Comparison of ENCODE assay signal across 9 mouse cellular contexts in the genomic region with DNA sequence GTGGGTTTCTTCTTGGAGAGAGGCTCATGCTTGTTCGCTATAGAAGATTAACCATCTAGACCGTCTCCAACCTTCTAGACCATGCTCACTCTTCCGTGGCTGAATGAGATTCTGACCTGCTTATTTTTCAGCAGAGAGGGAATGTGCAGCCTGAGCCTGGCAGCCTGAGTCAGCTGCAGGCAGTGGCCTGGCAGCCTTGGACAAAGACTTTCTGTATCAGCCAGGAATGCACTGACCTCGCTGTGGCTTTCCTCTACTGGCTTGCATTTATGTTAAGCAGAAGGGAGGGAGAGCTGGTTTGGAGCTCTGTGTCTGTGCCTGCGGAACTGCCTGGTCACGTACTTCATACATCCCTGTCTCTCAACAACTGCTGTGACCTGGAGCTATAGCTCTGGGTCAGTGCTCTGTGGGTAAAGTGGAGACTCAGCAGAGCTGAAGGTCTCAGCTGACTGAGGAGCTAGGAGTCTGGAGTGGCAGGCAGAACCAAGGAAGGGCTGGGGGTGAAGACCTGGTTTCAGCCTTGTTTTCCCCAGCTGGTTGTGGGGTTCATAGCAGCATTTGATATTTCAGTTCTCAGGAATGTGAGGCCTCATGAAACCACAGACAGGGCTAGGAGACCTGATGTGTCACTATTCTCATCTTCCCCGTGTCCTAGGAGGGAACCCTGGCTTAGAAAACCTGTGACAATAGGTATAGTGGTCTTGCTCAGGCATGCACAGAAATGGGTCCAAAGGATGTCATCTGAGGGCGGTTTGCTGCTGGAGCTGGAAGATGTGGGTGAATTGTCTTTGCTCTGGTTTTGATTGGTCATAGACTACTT.
DNase-seq lines count a peak whose midpoint lies in the region; ATAC-seq and TF ChIP-seq lines count a peak whose summit lies in the region.
"Had no signal": no experiment of that assay in that cellular context is flagged by ENCODE, and none has a peak within 500 bp of the region (broad histone marks: within the 10 kb centered on the region; RNA-seq: fewer than 3 reads in every experiment).

No protein-coding gene starts in this region.

- in situ Hi-C loops in Patski (cut with MboI; ENCODE audit: low pct_unique_long_range_greater_than_20kb): no loop called here

- H3K4me3 ChIP-seq in forebrain, embryonic 12.5 days (replicated peaks): no peak overlapping the region
- H3K4me3 ChIP-seq in forebrain, embryonic 15.5 days: no peak overlapping the region
- no peak overlapping the region for H3K4me3 ChIP-seq in embryonic facial prominence, embryonic 12.5 days
- no peak overlapping the region for H3K4me3 ChIP-seq in midbrain, embryonic 13.5 days (replicated peaks)
- H3K4me3 ChIP-seq: liver, embryonic 15.5 days had no signal

- H3K9ac ChIP-seq in forebrain, embryonic 12.5 days: no peak overlapping the region
- H3K9ac ChIP-seq in forebrain, embryonic 15.5 days (replicated peaks): no peak overlapping the region
- no peak overlapping the region for H3K9ac ChIP-seq in embryonic facial prominence, embryonic 12.5 days
- H3K9ac ChIP-seq in midbrain, embryonic 13.5 days (replicated peaks): no peak overlapping the region
- H3K9ac ChIP-seq: liver, embryonic 15.5 days had no signal

- POLR2A ChIA-PET in Patski (lab: Charles Lee): interaction anchor here (0.8 kb wide), 1 partner anchor 433 kb away, joined by 3 read pairs; no protein-coding TSS in a partner anchor

- no peak overlapping the region for H3K4me2 ChIP-seq in forebrain, embryonic 12.5 days
- H3K4me2 ChIP-seq in forebrain, embryonic 15.5 days (replicated peaks): no peak overlapping the region
- no peak overlapping the region for H3K4me2 ChIP-seq in embryonic facial prominence, embryonic 12.5 days (replicated peaks)
- H3K4me2 ChIP-seq in midbrain, embryonic 13.5 days (replicated peaks): no peak overlapping the region
- H3K4me2 ChIP-seq: liver, embryonic 15.5 days had no signal

- no peak for ATAC-seq in forebrain, embryonic 12.5 days (ENCODE audit: low FRiP score)
- ATAC-seq in forebrain, embryonic 15.5 days (replicated peaks): no peak
- ATAC-seq in Patski: peak; percentile 95
- peak; percentile 75; the same call in 1 of the 2 replicates for ATAC-seq in embryonic facial prominence, embryonic 12.5 days (ENCODE audit: insufficient number of reproducible peaks, insufficient read depth, low FRiP score, low TSS enrichment)
- peak; percentile 63; the same call in 1 of the 2 replicates for ATAC-seq in midbrain, embryonic 13.5 days
- no peak for ATAC-seq in inflammation-experienced regulatory T-cells, adult 6 months

- H3K9me3 ChIP-seq in forebrain, embryonic 12.5 days: no peaks in the 10 kb centered on the region
- no peaks in the 10 kb centered on the region for H3K9me3 ChIP-seq in forebrain, embryonic 15.5 days
- no peaks in the 10 kb centered on the region for H3K9me3 ChIP-seq in embryonic facial prominence, embryonic 12.5 days
- no peaks in the 10 kb centered on the region for H3K9me3 ChIP-seq in midbrain, embryonic 13.5 days
- H3K9me3 ChIP-seq: liver, embryonic 15.5 days had no signal

- peaks cover 5% of the 10 kb centered on the region; the same call in 1 of the 2 replicates for H3K4me1 ChIP-seq in forebrain, embryonic 12.5 days
- H3K4me1 ChIP-seq in forebrain, embryonic 15.5 days: peaks cover 4% of the 10 kb centered on the region; the same call in 1 of the 2 replicates
- H3K4me1 ChIP-seq in embryonic facial prominence, embryonic 12.5 days: peaks cover 16% of the 10 kb centered on the region; the same call in 1 of the 2 replicates
- peaks cover 10% of the 10 kb centered on the region for H3K4me1 ChIP-seq in midbrain, embryonic 13.5 days (replicated peaks)
- H3K4me1 ChIP-seq: liver, embryonic 15.5 days had no signal

- peak; percentile 89 for DNase-seq in Patski (ENCODE audit: low read depth, low spot score)
- DNase-seq in kidney, adult 11 months: peak; percentile 59
- no peak for DNase-seq in right cerebral cortex, postnatal 14 days

- H3K27me3 ChIP-seq in forebrain, embryonic 12.5 days: no peaks in the 10 kb centered on the region
- H3K27me3 ChIP-seq in forebrain, embryonic 15.5 days: no peaks in the 10 kb centered on the region
- no peaks in the 10 kb centered on the region for H3K27me3 ChIP-seq in Patski
- H3K27me3 ChIP-seq in embryonic facial prominence, embryonic 12.5 days: no peaks in the 10 kb centered on the region
- no peaks in the 10 kb centered on the region for H3K27me3 ChIP-seq in midbrain, embryonic 13.5 days
- H3K27me3 ChIP-seq: liver, embryonic 15.5 days had no signal

- H3K36me3 ChIP-seq in forebrain, embryonic 12.5 days (replicated peaks): no peaks in the 10 kb centered on the region
- no peaks in the 10 kb centered on the region for H3K36me3 ChIP-seq in forebrain, embryonic 15.5 days
- H3K36me3 ChIP-seq in embryonic facial prominence, embryonic 12.5 days: no peaks in the 10 kb centered on the region
- H3K36me3 ChIP-seq in midbrain, embryonic 13.5 days: no peaks in the 10 kb centered on the region
- H3K36me3 ChIP-seq: liver, embryonic 15.5 days had no signal

- TF ChIP-seq CTCF in Patski (IDR thresholded peaks at IDR 0.05): no peak

- 0 out of 2 replicates have a peak overlapping the region, but pooled peaks have one; percentile 27 for H3K27ac ChIP-seq in forebrain, embryonic 12.5 days
- H3K27ac ChIP-seq in forebrain, embryonic 15.5 days (replicated peaks): no peak overlapping the region
- H3K27ac ChIP-seq in embryonic facial prominence, embryonic 12.5 days: peak overlapping the region; percentile 18
- peak overlapping the region; percentile 52 for H3K27ac ChIP-seq in midbrain, embryonic 13.5 days
- H3K27ac ChIP-seq: liver, embryonic 15.5 days had no signal

- WGBS in forebrain, embryonic 12.5 days: 54% methylated on average over 8 of the region's 8 CpGs
- 53% methylated on average over 8 of the region's 8 CpGs for WGBS in forebrain, embryonic 15.5 days
- WGBS in embryonic facial prominence, embryonic 12.5 days: 31% methylated on average over 8 of the region's 8 CpGs
- WGBS in midbrain, embryonic 13.5 days: 37% methylated on average over 8 of the region's 8 CpGs

- CTCF ChIA-PET in Patski (lab: Charles Lee): interaction anchor here (1.2 to 1.6 kb wide), 2 partner anchors 8 to 25 kb away, joined by 3 to 5 read pairs; no protein-coding TSS in a partner anchor

Comparison
In these comparisons a context has a peak if more than half of its experiments do, and no peak if none do; other contexts are left out.
1. ATAC-seq: peak in Patski (single experiment), embryonic facial prominence, embryonic 12.5 days (single experiment) and midbrain, embryonic 13.5 days (single experiment); none in forebrain, embryonic 12.5 days (single experiment), forebrain, embryonic 15.5 days (single experiment) and inflammation-experienced regulatory T-cells, adult 6 months (single experiment).